Mouse (Mus musculus): ENCODE measurements around the gene Med26. TPM values are rescaled to one million over a fixed set of nuclear protein-coding genes. Genes with fewer than 3 reads are reported as not detected.

The Med26 gene
- polyA plus RNA-seq, 1 experiment from 2014 or later: 18.6 TPM

DNA sequence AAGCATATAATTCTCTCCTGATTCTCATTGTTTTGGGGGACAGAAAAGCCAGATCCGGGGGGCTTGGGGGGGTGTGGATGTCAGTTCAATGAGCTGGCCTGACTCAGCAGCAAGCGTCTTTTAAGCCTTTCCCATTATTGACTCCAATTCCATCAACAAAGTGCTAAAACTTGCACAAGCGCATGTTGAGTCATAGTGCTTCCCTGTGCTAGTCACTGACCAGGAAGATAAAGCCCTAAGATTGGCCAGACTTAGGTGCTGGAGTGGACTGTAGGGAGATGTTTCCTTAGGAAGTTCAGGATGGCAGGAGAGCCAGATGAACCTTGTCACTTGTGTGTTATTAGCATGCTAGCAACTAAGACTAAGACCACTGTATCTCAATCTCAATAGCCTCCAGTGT lies 13.2 kb downstream of the Med26 start:
- H3K27me3 ChIP-seq: no peaks in the 10 kb centered on the region
- WGBS: 97% methylated on average over 3 of the region's 3 CpGs
- no peak overlapping the region for H3K9ac ChIP-seq
- no peak overlapping the region for H3K4me2 ChIP-seq
- no peaks in the 10 kb centered on the region for H3K9me3 ChIP-seq
- no peaks in the 10 kb centered on the region for H3K4me1 ChIP-seq (replicated peaks)
- no peak overlapping the region for H3K4me3 ChIP-seq
- no peak for ATAC-seq (ENCODE audit: low FRiP score, low read depth)
- no peak overlapping the region for H3K27ac ChIP-seq (replicated peaks)
- no peaks in the 10 kb centered on the region for H3K36me3 ChIP-seq

- H3K9ac ChIP-seq: no peak overlapping the region
- no peak for ATAC-seq (ENCODE audit: low FRiP score, low read depth)
- no peak overlapping the region for H3K4me3 ChIP-seq
- no peaks in the 10 kb centered on the region for H3K9me3 ChIP-seq
- H3K36me3 ChIP-seq: no peaks in the 10 kb centered on the region
- no peaks in the 10 kb centered on the region for H3K27me3 ChIP-seq
- WGBS: 100% methylated on average over 1 of the region's 1 CpGs
- H3K4me2 ChIP-seq: no peak overlapping the region
- no peak overlapping the region for H3K27ac ChIP-seq (replicated peaks)
- H3K4me1 ChIP-seq (replicated peaks): no peaks in the 10 kb centered on the region
Observed at GRCm38 (mm10) chr8:72532103-72532502, 16.0 kb downstream of the Med26 start.

DNA sequence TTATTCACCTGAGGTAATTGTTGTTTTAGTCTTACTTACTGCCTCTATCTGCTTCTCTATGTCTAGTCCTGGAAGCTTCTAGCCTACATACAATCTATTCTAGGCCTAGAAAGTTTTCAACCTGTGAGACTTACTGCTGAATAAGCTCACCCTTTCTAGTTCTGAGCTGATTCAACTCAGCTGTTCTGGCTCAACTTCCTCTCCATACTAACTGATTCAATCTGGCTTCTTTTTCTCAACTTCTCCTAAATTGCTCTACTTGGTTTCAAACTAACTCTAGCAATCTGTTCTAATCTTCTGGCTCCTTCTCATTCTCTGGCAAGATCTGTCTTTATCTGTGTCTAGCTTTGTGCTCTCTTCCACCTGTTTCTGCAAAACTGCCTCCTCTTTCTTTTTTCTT lies 26.2 kb downstream of the Med26 start:
- Histone ChIP-seq H3K36me3 (no peaks in the 10 kb centered on the region), H3K9me3 (no peaks in the 10 kb centered on the region), H3K27me3 (no peaks in the 10 kb centered on the region), H3K27ac (replicated peaks) (no peak overlapping the region), H3K4me1 (replicated peaks) (no peaks in the 10 kb centered on the region), H3K4me3 (no peak overlapping the region), H3K4me2 (no peak overlapping the region), H3K9ac (no peak overlapping the region)
- ATAC-seq (ENCODE audit: low FRiP score, low read depth): no peak

DNA sequence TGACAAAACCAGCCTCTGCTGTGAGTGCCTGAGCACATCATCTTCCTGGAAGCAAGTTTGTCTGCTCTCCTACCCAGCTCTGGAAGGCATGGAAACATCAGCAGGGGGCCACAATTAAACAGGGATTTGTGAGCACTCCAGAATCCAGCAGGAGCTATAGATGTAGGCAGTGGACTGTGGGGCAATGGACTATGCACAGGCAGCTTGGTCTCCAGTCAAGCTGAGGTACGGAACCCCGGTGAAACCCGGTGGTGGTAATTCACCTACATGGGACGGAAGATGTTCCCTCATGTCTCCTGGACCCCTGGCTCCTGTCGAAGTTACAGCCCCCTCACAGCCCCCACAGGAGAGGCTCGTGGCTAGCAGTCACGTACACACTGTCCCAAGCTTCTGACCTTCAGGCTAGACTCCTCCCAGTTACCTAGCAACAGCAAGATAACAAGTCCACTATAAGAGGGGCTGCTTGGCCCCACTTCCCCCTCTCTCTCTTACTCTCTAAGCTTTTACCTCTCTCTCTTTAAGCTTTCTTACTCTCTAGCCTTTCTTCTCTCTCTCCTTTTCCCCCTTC lies 30.6 kb downstream of the Med26 start:
- WGBS: 85% methylated on average over 7 of the region's 7 CpGs
- Histone ChIP-seq H3K27me3 (no peaks in the 10 kb centered on the region), H3K4me1 (replicated peaks) (no peaks in the 10 kb centered on the region), H3K27ac (replicated peaks) (no peak overlapping the region), H3K9me3 (no peaks in the 10 kb centered on the region), H3K36me3 (no peaks in the 10 kb centered on the region), H3K9ac (no peak overlapping the region), H3K4me2 (no peak overlapping the region), H3K4me3 (no peak overlapping the region)
- ATAC-seq (ENCODE audit: low FRiP score, low read depth): no peak

- Histone ChIP-seq H3K9ac (no peak overlapping the region), H3K4me1 (replicated peaks) (no peaks in the 10 kb centered on the region), H3K27ac (replicated peaks) (no peak overlapping the region), H3K9me3 (no peaks in the 10 kb centered on the region), H3K4me3 (no peak overlapping the region), H3K4me2 (no peak overlapping the region), H3K27me3 (no peaks in the 10 kb centered on the region), H3K36me3 (no peaks in the 10 kb centered on the region)
- no peak for ATAC-seq (ENCODE audit: low FRiP score, low read depth)
- 83% methylated on average over 1 of the region's 1 CpGs for WGBS
Observed at GRCm38 (mm10) chr8:72513158-72513557, 34.9 kb downstream of the Med26 start.

DNA sequence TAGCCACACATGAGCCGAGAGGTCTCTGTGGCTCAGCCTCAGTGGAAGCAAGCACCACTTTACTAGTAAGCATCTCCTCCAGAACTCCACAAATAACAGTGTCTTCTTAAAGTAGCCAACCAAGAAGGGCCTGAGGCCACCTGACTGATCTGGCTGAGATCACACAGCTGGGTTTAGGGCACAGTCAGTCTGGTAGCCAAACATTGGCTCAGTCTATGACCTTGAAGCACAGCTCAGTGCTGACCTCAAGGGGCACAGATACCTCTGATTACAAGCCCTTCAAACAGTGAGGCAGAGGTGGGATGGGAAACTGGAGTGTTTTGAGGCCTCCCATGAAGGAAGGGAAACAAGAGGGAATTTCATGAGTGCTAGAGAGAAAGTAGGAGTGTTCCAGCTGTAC lies 35.4 kb downstream of the Med26 start:
- WGBS: 96% methylated on average over 1 of the region's 1 CpGs
- H3K9ac ChIP-seq: no peak overlapping the region
- peaks cover 5% of the 10 kb centered on the region; the same call in 1 of the 2 replicates for H3K4me1 ChIP-seq (replicated peaks)
- no peaks in the 10 kb centered on the region for H3K27me3 ChIP-seq
- no peak for ATAC-seq (ENCODE audit: low FRiP score, low read depth)
- no peak overlapping the region for H3K4me3 ChIP-seq
- no peak overlapping the region for H3K4me2 ChIP-seq
- H3K27ac ChIP-seq (replicated peaks): no peak overlapping the region
- H3K36me3 ChIP-seq: no peaks in the 10 kb centered on the region
- H3K9me3 ChIP-seq: no peaks in the 10 kb centered on the region

- no peak overlapping the region for H3K4me2 ChIP-seq
- H3K4me1 ChIP-seq (replicated peaks): peaks cover 25% of the 10 kb centered on the region; the same call in 1 of the 2 replicates
- no peaks in the 10 kb centered on the region for H3K36me3 ChIP-seq
- no peak overlapping the region for H3K4me3 ChIP-seq
- no peak overlapping the region for H3K27ac ChIP-seq (replicated peaks)
- ATAC-seq (ENCODE audit: low FRiP score, low read depth): no peak
- no peaks in the 10 kb centered on the region for H3K9me3 ChIP-seq
- no peak overlapping the region for H3K9ac ChIP-seq
- 85% methylated on average over 1 of the region's 1 CpGs for WGBS
- no peaks in the 10 kb centered on the region for H3K27me3 ChIP-seq
Observed at GRCm38 (mm10) chr8:72507505-72507904, 40.6 kb downstream of the Med26 start.

- H3K4me1 ChIP-seq (replicated peaks): peaks cover 25% of the 10 kb centered on the region; the same call in 1 of the 2 replicates
- no peak overlapping the region for H3K9ac ChIP-seq
- H3K27ac ChIP-seq (replicated peaks): no peak overlapping the region
- no peak overlapping the region for H3K4me3 ChIP-seq
- no peak overlapping the region for H3K4me2 ChIP-seq
- ATAC-seq (ENCODE audit: low FRiP score, low read depth): no peak
- no peaks in the 10 kb centered on the region for H3K9me3 ChIP-seq
- H3K27me3 ChIP-seq: no peaks in the 10 kb centered on the region
- no peaks in the 10 kb centered on the region for H3K36me3 ChIP-seq
Observed at GRCm38 (mm10) chr8:72504637-72505314, 43.3 kb downstream of the Med26 start.

- no peaks in the 10 kb centered on the region for H3K27me3 ChIP-seq
- H3K4me3 ChIP-seq: no peak overlapping the region
- no peak overlapping the region for H3K9ac ChIP-seq
- peaks cover 25% of the 10 kb centered on the region; the same call in 1 of the 2 replicates for H3K4me1 ChIP-seq (replicated peaks)
- peak; percentile 39; the same call in 1 of the 2 replicates for ATAC-seq (ENCODE audit: low FRiP score, low read depth)
- no peak overlapping the region for H3K27ac ChIP-seq (replicated peaks)
- no peak overlapping the region for H3K4me2 ChIP-seq
- H3K9me3 ChIP-seq: no peaks in the 10 kb centered on the region
- H3K36me3 ChIP-seq: no peaks in the 10 kb centered on the region
Observed at GRCm38 (mm10) chr8:72504137-72504536, 43.9 kb downstream of the Med26 start.

GRCm38 (mm10) chr8:72500521-72500931 lies 47.5 kb downstream of the Med26 start:
- H3K4me3 ChIP-seq: no peak overlapping the region
- H3K36me3 ChIP-seq: peaks cover 16% of the 10 kb centered on the region
- WGBS: 86% methylated on average over 1 of the region's 1 CpGs
- H3K4me2 ChIP-seq: no peak overlapping the region
- ATAC-seq (ENCODE audit: low FRiP score, low read depth): no peak
- H3K27me3 ChIP-seq: no peaks in the 10 kb centered on the region
- H3K4me1 ChIP-seq (replicated peaks): 0 out of 2 replicates have a peak, but pooled peaks cover 15% of the 10 kb centered on the region
- H3K27ac ChIP-seq (replicated peaks): no peak overlapping the region
- no peaks in the 10 kb centered on the region for H3K9me3 ChIP-seq
- H3K9ac ChIP-seq: no peak overlapping the region

DNA sequence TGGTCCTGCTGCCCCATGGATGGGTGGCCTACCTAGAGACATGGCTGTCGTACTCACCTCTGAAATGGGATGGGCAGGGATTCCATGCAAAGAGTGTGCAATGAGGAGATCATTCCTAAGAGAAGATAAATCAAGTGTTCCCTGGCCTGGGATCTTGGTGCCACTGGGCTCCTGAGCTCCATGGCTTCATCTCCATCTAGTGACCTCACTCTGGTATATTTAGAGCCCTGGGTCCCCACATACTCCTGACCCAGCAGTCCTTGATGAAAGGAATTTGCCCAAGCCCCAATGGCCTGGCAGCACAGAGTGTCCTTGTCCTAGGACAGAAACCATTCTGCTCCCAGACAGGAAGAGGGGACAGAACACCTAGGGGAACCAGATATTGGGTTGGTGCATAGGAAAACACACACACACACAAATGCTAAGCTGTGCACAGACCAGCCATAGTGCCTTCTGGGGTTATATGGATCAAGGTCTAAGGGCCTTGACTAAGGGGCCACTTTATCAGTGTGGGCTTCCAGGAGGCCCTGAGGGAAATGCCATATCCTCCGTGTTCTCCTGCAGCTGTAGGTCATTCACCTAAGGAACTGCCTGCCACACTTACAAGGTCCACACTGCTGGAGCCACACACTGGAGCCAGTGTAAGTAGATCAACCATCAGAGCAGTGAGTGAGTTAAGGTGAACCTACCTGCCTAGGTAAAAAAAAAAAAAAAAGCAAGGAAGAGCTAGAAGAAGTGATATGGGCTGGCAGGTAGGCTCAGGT lies 48.4 kb downstream of the Med26 start:
- Histone ChIP-seq H3K36me3 (peaks cover 23% of the 10 kb centered on the region), H3K4me2 (no peak overlapping the region), H3K9me3 (no peaks in the 10 kb centered on the region), H3K4me1 (replicated peaks) (peaks cover 15% of the 10 kb centered on the region; the same call in 1 of the 2 replicates), H3K4me3 (no peak overlapping the region), H3K9ac (no peak overlapping the region), H3K27me3 (no peaks in the 10 kb centered on the region), H3K27ac (replicated peaks) (no peak overlapping the region)
- ATAC-seq (ENCODE audit: low FRiP score, low read depth): no peak
- 94% methylated on average over 2 of the region's 2 CpGs for WGBS

GRCm38 (mm10) chr8:72498527-72498926 lies 49.5 kb downstream of the Med26 start:
- H3K27me3 ChIP-seq: no peaks in the 10 kb centered on the region
- peaks cover 16% of the 10 kb centered on the region for H3K4me1 ChIP-seq (replicated peaks)
- no peak overlapping the region for H3K27ac ChIP-seq (replicated peaks)
- WGBS: 92% methylated on average over 4 of the region's 4 CpGs
- H3K36me3 ChIP-seq: peaks cover 23% of the 10 kb centered on the region
- H3K4me3 ChIP-seq: no peak overlapping the region
- H3K9ac ChIP-seq: no peak overlapping the region
- no peak overlapping the region for H3K4me2 ChIP-seq
- no peak for ATAC-seq (ENCODE audit: low FRiP score, low read depth)
- no peaks in the 10 kb centered on the region for H3K9me3 ChIP-seq

Measured in hindbrain, embryonic 15.5 days (tissue).